8 mouse cellular contexts compared by ENCODE assay signal in the genomic region with DNA sequence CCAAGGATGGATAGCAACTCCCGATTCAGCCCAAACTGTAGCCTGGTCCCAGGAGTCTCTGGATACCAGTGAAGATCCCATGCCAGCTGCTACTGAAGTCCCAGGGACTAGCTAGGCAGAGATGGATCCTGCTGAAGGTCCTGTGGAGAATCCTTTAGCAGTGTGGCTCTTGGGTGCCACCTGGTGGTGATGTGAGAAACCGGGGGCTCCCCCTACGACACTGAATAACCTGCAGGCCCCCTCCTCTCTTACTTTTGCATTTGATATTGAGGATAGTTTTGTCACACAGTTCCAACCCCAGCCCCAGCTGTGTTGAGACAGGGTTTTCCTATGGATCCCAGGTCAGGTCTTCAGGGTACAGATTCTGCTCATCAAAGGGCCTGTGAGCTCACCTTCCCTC. TPM values are rescaled to one million over a fixed set of nuclear protein-coding genes. Genes with fewer than 3 reads are reported as not detected.
DNase-seq lines count a peak whose midpoint lies in the region; ATAC-seq lines count a peak whose summit lies in the region.

No protein-coding gene starts in this region.

- H3K27ac ChIP-seq in kidney, embryonic 14.5 days (ENCODE audit: low read depth, low read length) = no peak overlapping the region
- H3K27ac ChIP-seq in liver, embryonic 12.5 days = no peak overlapping the region
- H3K27ac ChIP-seq in neural tube, embryonic 11.5 days (ENCODE audit: low read depth, low read length) = no peak overlapping the region

- H3K9me3 ChIP-seq in kidney, embryonic 14.5 days (ENCODE audit: control insufficient read depth, low read length) = no peaks in the 10 kb centered on the region
- no peaks in the 10 kb centered on the region for H3K9me3 ChIP-seq in liver, embryonic 12.5 days (replicated peaks)
- no peaks in the 10 kb centered on the region for H3K9me3 ChIP-seq in neural tube, embryonic 11.5 days (ENCODE audit: control insufficient read depth, low read length)

- 24% methylated on average over 3 of the region's 3 CpGs for WGBS in kidney, embryonic 14.5 days
- WGBS in liver, embryonic 12.5 days (ENCODE audit: insufficient replicate concordance) = 15% methylated on average over 3 of the region's 3 CpGs
- WGBS in neural tube, embryonic 11.5 days = 25% methylated on average over 3 of the region's 3 CpGs

- no peak overlapping the region for H3K4me2 ChIP-seq in kidney, embryonic 14.5 days (replicated peaks; ENCODE audit: low read depth, low read length)
- no peak overlapping the region for H3K4me2 ChIP-seq in liver, embryonic 12.5 days
- no peak overlapping the region for H3K4me2 ChIP-seq in neural tube, embryonic 11.5 days (ENCODE audit: low read depth)

- H3K36me3 ChIP-seq in kidney, embryonic 14.5 days (ENCODE audit: control insufficient read depth, insufficient read depth, low read length) = peaks cover 28% of the 10 kb centered on the region
- peaks cover 35% of the 10 kb centered on the region for H3K36me3 ChIP-seq in liver, embryonic 12.5 days
- H3K36me3 ChIP-seq in neural tube, embryonic 11.5 days (ENCODE audit: control insufficient read depth, insufficient read depth, low read length) = peaks cover 19% of the 10 kb centered on the region

- no peaks in the 10 kb centered on the region for H3K4me1 ChIP-seq in kidney, embryonic 14.5 days (ENCODE audit: control insufficient read depth, insufficient read depth, low read length)
- H3K4me1 ChIP-seq in liver, embryonic 12.5 days = no peaks in the 10 kb centered on the region
- no peaks in the 10 kb centered on the region for H3K4me1 ChIP-seq in neural tube, embryonic 11.5 days (ENCODE audit: control insufficient read depth, insufficient read depth, low read length)

- peak; percentile 63 for DNase-seq in CD4-positive helper T cell, adult 2 months (ENCODE audit: low read depth, low spot score)
- peak; percentile 40 for DNase-seq in adrenal gland, adult 8-10 months
- peak; percentile 75 for DNase-seq in embryo, embryonic 11 days
- peak; percentile 77 for DNase-seq in neural tube, embryonic 11.5 days (ENCODE audit: low spot score)
- peak; percentile 84 for DNase-seq in testis, postnatal 10 days (ENCODE audit: low spot score)

- H3K27me3 ChIP-seq in kidney, embryonic 14.5 days (ENCODE audit: control insufficient read depth, insufficient read depth, low read length) = no peaks in the 10 kb centered on the region
- 0 out of 2 replicates have a peak, but pooled peaks cover 5% of the 10 kb centered on the region for H3K27me3 ChIP-seq in liver, embryonic 12.5 days (replicated peaks)
- no peaks in the 10 kb centered on the region for H3K27me3 ChIP-seq in neural tube, embryonic 11.5 days (ENCODE audit: control insufficient read depth, insufficient read depth, low read length)

- ATAC-seq in granulocyte monocyte progenitor cell, adult 5-6 weeks (replicated peaks; ENCODE audit: poor library complexity, severe bottlenecking) = peak; percentile 66
- ATAC-seq in kidney, embryonic 14.5 days (ENCODE audit: low FRiP score, low TSS enrichment) = peak; percentile 54
- peak; percentile 13; the same call in 1 of the 2 replicates for ATAC-seq in liver, embryonic 12.5 days
- ATAC-seq in neural tube, embryonic 11.5 days (ENCODE audit: insufficient read depth, low FRiP score, low TSS enrichment) = peak; percentile 56; the same call in 1 of the 2 replicates

- no peak overlapping the region for H3K9ac ChIP-seq in kidney, embryonic 14.5 days (ENCODE audit: low read depth, low read length)
- no peak overlapping the region for H3K9ac ChIP-seq in liver, embryonic 12.5 days
- no peak overlapping the region for H3K9ac ChIP-seq in neural tube, embryonic 11.5 days (ENCODE audit: low read length)

- H3K4me3 ChIP-seq in kidney, embryonic 14.5 days (ENCODE audit: low read length) = no peak overlapping the region
- no peak overlapping the region for H3K4me3 ChIP-seq in liver, embryonic 12.5 days
- no peak overlapping the region for H3K4me3 ChIP-seq in neural tube, embryonic 11.5 days (ENCODE audit: low read depth, low read length)

RNA-seq across cellular contexts. Expression of a gene that starts 4.3 kb away (rescaled TPM):
- total RNA-seq in adrenal gland, adult 8-10 months (2022) = 1 to 10 TPM in 2 of 4 experiments, under 1 TPM in 2; 0.73 to 2.1 (median 1.1) TPM
- total RNA-seq in granulocyte monocyte progenitor cell, adult 5-6 weeks (2014; fragmentation: Nextera tagmentation) = 0.84 and 1.1 TPM in 2 replicates
- 0.41 TPM in 1 of 2 replicates, not detected in the other for total RNA-seq in granulocyte monocyte progenitor cell, adult 5-6 weeks (2017)
- polyA plus RNA-seq in kidney, embryonic 14.5 days (2014; fragmentation: Nextera tagmentation; extraction: Ambion mirVana) = 1.6 and 1.8 TPM in 2 replicates
- polyA plus RNA-seq in liver, embryonic 12.5 days (2016; fragmentation: Nextera tagmentation; extraction: Ambion mirVana) = 0.20 and 0.25 TPM in 2 replicates
- polyA plus RNA-seq in neural tube, embryonic 11.5 days (2014; fragmentation: Nextera tagmentation; extraction: Ambion mirVana) = 1.1 and 2.1 TPM in 2 replicates

RNA-seq across cellular contexts. Expression of a gene that starts 25.9 kb away (rescaled TPM):
- total RNA-seq in adrenal gland, adult 8-10 months (2022) = 100 to 1,000 TPM in 3 of 4 experiments, 10 to 100 TPM in 1; 79.7 to 193 (median 154) TPM
- total RNA-seq in granulocyte monocyte progenitor cell, adult 5-6 weeks (2014; fragmentation: Nextera tagmentation) = 99.5 and 132 TPM in 2 replicates
- 66.4 and 76.5 TPM in 2 replicates for total RNA-seq in granulocyte monocyte progenitor cell, adult 5-6 weeks (2017)
- 53.0 and 72.3 TPM in 2 replicates for polyA plus RNA-seq in kidney, embryonic 14.5 days (2014; fragmentation: Nextera tagmentation; extraction: Ambion mirVana)
- polyA plus RNA-seq in liver, embryonic 12.5 days (2016; fragmentation: Nextera tagmentation; extraction: Ambion mirVana) = 58.9 and 63.6 TPM in 2 replicates
- 51.6 and 56.8 TPM in 2 replicates for polyA plus RNA-seq in neural tube, embryonic 11.5 days (2014; fragmentation: Nextera tagmentation; extraction: Ambion mirVana)

RNA-seq across cellular contexts. Expression of a gene that starts 26.2 kb away (rescaled TPM):
- total RNA-seq in adrenal gland, adult 8-10 months (2022) = 100 to 1,000 TPM in 3 of 4 experiments, 10 to 100 TPM in 1; 87.8 to 184 (median 132) TPM
- 69.1 and 99.9 TPM in 2 replicates for total RNA-seq in granulocyte monocyte progenitor cell, adult 5-6 weeks (2014; fragmentation: Nextera tagmentation)
- 72.9 and 77.2 TPM in 2 replicates for total RNA-seq in granulocyte monocyte progenitor cell, adult 5-6 weeks (2017)
- 81.2 and 102 TPM in 2 replicates for polyA plus RNA-seq in kidney, embryonic 14.5 days (2014; fragmentation: Nextera tagmentation; extraction: Ambion mirVana)
- polyA plus RNA-seq in liver, embryonic 12.5 days (2016; fragmentation: Nextera tagmentation; extraction: Ambion mirVana) = 73.6 and 79.1 TPM in 2 replicates
- 114 and 120 TPM in 2 replicates for polyA plus RNA-seq in neural tube, embryonic 11.5 days (2014; fragmentation: Nextera tagmentation; extraction: Ambion mirVana)

RNA-seq across cellular contexts. Expression of a gene that starts 46.2 kb away (rescaled TPM):
- total RNA-seq in adrenal gland, adult 8-10 months (2022) = not detected
- not detected in 2 replicates for total RNA-seq in granulocyte monocyte progenitor cell, adult 5-6 weeks (2014; fragmentation: Nextera tagmentation)
- total RNA-seq in granulocyte monocyte progenitor cell, adult 5-6 weeks (2017) = not detected in 2 replicates
- polyA plus RNA-seq in kidney, embryonic 14.5 days (2014; fragmentation: Nextera tagmentation; extraction: Ambion mirVana) = not detected in 2 replicates
- polyA plus RNA-seq in liver, embryonic 12.5 days (2016; fragmentation: Nextera tagmentation; extraction: Ambion mirVana) = not detected in 2 replicates
- not detected in 2 replicates for polyA plus RNA-seq in neural tube, embryonic 11.5 days (2014; fragmentation: Nextera tagmentation; extraction: Ambion mirVana)

RNA-seq across cellular contexts. Expression of a gene that starts 51.1 kb away (rescaled TPM):
- total RNA-seq in adrenal gland, adult 8-10 months (2022) = 100 to 1,000 TPM; 245 to 323 (median 277) TPM
- total RNA-seq in granulocyte monocyte progenitor cell, adult 5-6 weeks (2014; fragmentation: Nextera tagmentation) = 140 and 159 TPM in 2 replicates
- 147 and 185 TPM in 2 replicates for total RNA-seq in granulocyte monocyte progenitor cell, adult 5-6 weeks (2017)
- polyA plus RNA-seq in kidney, embryonic 14.5 days (2014; fragmentation: Nextera tagmentation; extraction: Ambion mirVana) = 234 and 245 TPM in 2 replicates
- polyA plus RNA-seq in liver, embryonic 12.5 days (2016; fragmentation: Nextera tagmentation; extraction: Ambion mirVana) = 176 and 179 TPM in 2 replicates
- 178 and 203 TPM in 2 replicates for polyA plus RNA-seq in neural tube, embryonic 11.5 days (2014; fragmentation: Nextera tagmentation; extraction: Ambion mirVana)

Comparison
In these comparisons a context has a peak if more than half of its experiments do, and no peak if none do; other contexts are left out.
1. ATAC-seq: peak in every context shown above with its lines; median percentile 66 in granulocyte monocyte progenitor cell, adult 5-6 weeks; 56 in neural tube, embryonic 11.5 days; 54 in kidney, embryonic 14.5 days; 13 in liver, embryonic 12.5 days.